Mouse (Mus musculus) kidney, embryonic 15.5 days (tissue): ENCODE data around the gene Celf5. TPM values are rescaled to one million over a fixed set of nuclear protein-coding genes. Genes with fewer than 3 reads are reported as not detected.

Source experiments
- ATAC-seq: fragments of 200-750 bp; cut with Nextera tagmentation; replicated peaks from 2 replicates; pipeline ENCODE4 v1.8.0; 2017; ENCODE audit warnings: moderate TSS enrichment; ENCODE audit not compliant: low FRiP score
- H3K27ac ChIP-seq: fragments of 300-500 bp; sonication (generic); 2 replicates; pipeline ENCODE4 v1.5.1; 2015; ENCODE audit warnings: mild to moderate bottlenecking, inconsistent platforms
- H3K27me3 ChIP-seq: fragments of 300-500 bp; sonication (generic); 2 replicates; pipeline ENCODE4 v1.6.1; 2015; ENCODE audit warnings: inconsistent platforms
- H3K36me3 ChIP-seq: fragments of 300-500 bp; sonication (generic); 2 replicates; pipeline ENCODE4 v1.6.1; 2015; ENCODE audit warnings: inconsistent platforms
- H3K4me1 ChIP-seq: fragments of 300-500 bp; sonication (generic); 2 replicates; pipeline ENCODE4 v1.6.1; 2015; ENCODE audit warnings: inconsistent platforms
- H3K4me2 ChIP-seq: fragments of 300-500 bp; sonication (generic); 2 replicates; pipeline ENCODE4 v1.6.1; 2015; ENCODE audit warnings: moderate library complexity, mild to moderate bottlenecking, inconsistent platforms
- H3K4me3 ChIP-seq: fragments of 300-500 bp; sonication (generic); replicated peaks from 2 replicates; pipeline ENCODE4 v1.5.1; 2015; ENCODE audit warnings: mild to moderate bottlenecking, inconsistent platforms
- H3K9ac ChIP-seq: fragments of 300-500 bp; sonication (generic); 2 replicates; pipeline ENCODE4 v1.6.1; 2015; ENCODE audit warnings: mild to moderate bottlenecking, inconsistent platforms
- H3K9me3 ChIP-seq: fragments of 300-500 bp; sonication (generic); replicated peaks from 2 replicates; pipeline ENCODE4 v1.6.1; 2016; ENCODE audit warnings: inconsistent platforms
- WGBS: fragments of 180-500 bp; shearing (Covaris S2); methylation state at CpG from one replicate; pipeline ENCODE4 v1.1.7; 2015; ENCODE audit warnings: mixed read lengths; 5-methylcytosine and 5-hydroxymethylcytosine counted together
- polyA plus RNA-seq: library from polyadenylated mRNA; unstranded; fragments of >200 nt; fragmentation: Nextera tagmentation; extraction: Ambion mirVana; gene quantifications from 2 replicates; pipeline ENCODE4 v1.2.1, GENCODE M21; 2015

The Celf5 gene
- polyA plus RNA-seq: 0.50 and 0.82 TPM in 2 replicates

DNA sequence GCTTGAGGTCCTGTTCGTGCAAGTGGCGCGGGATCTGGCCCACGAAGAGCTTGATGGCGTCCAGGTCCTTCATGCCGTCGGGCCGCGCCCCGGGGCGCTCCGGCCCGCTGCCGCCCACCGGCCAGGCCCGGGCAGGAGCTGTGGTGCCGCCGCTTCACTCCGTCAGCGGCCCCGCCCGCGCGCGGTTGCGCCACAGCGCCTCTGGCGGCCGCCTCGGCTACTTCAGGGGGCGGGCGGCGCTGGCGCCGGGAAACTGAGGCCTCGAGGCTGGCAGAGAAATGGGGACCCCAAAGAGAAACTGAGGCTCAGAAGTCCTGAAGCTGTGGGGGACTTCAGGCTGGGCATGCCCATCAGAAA is at the start of gene Celf5:
Celf5 (minus strand) TSS at position 177 of the 357 bp plus-strand sequence.
- Histone ChIP-seq H3K4me1 (peaks cover 11% of the 10 kb centered on the region; the same call in 1 of the 2 replicates), H3K27ac (no peak within 1 kb of the TSS), H3K9ac (peak within 1 kb of the TSS; percentile 38; the same call in 1 of the 2 replicates), H3K4me2 (peak within 1 kb of the TSS; percentile 88), H3K9me3 (no peaks in the 10 kb centered on the region), H3K36me3 (peaks cover 14% of the 10 kb centered on the region), H3K27me3 (peaks cover 40% of the 10 kb centered on the region), H3K4me3 (peak within 1 kb of the TSS; percentile 49)
- WGBS: 0% methylated on average over 36 of the region's 36 CpGs
- 0 out of 2 replicates have a peak, but pooled peaks have one; percentile 34 for ATAC-seq

DNA sequence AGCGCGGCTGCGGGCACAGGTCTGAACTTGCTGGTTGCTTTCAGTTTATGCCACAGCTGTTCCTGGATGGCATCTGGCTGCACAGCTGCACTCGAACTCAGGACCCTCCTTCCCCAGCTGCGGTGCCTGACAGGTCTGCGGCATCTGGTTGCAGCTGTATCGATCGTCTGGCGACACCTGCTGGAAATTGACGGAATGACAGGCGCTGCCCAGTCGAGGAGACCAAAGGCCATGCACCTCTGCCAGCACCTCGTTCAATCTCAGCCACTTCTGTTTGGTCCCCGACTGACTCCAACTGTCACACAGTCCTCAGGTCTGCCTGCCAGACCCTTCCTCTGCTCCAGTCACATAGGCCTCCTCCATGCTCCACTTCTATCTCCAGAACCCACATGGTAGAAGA is 44.3 kb upstream of the Celf5 start:
- Histone ChIP-seq H3K36me3 (peaks cover 32% of the 10 kb centered on the region), H3K9me3 (no peaks in the 10 kb centered on the region), H3K9ac (no peak overlapping the region), H3K4me2 (no peak overlapping the region), H3K4me1 (peaks cover 12% of the 10 kb centered on the region; the same call in 1 of the 2 replicates), H3K27me3 (0 out of 2 replicates have a peak, but pooled peaks cover 6% of the 10 kb centered on the region), H3K27ac (no peak overlapping the region), H3K4me3 (no peak overlapping the region)
- 14% methylated on average over 14 of the region's 14 CpGs for WGBS
- ATAC-seq: no peak

DNA sequence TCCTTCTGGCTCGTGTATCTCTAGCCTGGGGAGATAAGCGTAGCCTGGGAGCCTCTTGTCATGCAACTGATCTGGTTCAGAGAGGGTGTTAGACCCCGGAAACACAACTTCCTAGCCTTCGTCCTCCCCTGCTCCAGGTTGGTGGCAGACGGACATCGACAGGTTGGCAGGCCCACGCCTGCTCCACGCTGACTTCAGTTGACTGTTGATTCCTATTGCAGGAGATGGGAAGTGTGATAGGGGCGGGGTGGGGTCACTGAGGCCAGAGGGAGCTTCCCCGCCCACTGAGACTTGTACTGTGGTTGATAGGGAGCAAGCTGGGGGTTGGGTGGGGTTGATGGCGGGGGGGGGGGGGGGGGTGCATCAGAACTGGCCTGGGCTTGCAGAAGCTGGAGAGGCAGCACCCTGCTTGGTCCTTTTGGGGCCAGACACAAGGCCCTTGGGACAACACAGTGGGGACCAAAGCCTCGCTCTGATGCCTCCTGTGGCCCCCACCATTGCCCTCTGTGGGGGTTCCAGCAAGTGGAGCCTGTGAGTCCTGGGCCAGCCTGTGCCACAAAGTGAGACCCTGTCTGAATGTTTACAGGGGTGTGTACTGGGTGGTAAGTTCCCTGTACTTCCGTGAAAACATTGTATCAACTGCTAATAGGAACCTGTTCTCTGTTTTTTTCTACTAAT is 42.6 kb upstream of the Celf5 start:
- Histone ChIP-seq H3K27ac (no peak overlapping the region), H3K4me2 (no peak overlapping the region), H3K27me3 (0 out of 2 replicates have a peak, but pooled peaks cover 6% of the 10 kb centered on the region), H3K4me1 (peaks cover 12% of the 10 kb centered on the region; the same call in 1 of the 2 replicates), H3K9me3 (no peaks in the 10 kb centered on the region), H3K9ac (no peak overlapping the region), H3K36me3 (peaks cover 16% of the 10 kb centered on the region), H3K4me3 (no peak overlapping the region)
- WGBS: 57% methylated on average over 13 of the region's 13 CpGs
- ATAC-seq: no peak

DNA sequence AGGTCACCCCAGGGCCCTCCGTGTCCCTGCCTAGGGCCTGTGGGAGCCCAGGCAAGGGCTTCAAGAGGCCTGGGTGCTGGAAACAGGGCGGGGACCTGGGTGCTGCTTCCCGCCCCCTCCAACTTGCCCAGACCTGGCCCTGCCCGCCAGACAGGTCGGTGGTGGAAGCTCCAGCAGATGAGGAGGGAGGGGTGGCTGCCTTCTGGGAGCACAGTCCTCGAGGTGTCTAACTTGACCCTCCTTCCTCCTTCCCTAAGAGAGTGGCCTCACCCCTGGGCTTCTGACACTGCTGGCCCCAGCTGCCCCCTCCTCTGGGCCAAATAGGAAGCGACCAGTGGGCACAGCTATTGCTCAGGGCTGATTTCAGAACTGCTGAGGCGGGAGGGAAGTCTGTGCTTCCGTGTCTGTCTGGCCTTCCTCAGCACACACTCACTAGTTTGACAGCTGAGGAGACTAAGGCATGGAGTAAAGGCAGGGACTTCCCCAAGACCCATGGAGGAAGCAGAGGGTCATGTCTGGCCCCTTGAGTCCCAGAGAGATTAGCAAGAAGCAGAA is 41.6 kb upstream of the Celf5 start, which contains the start of gene Gna15:
Gna15 (minus strand) TSS at position 175 of the 555 bp plus-strand sequence.
- ATAC-seq: no peak
- WGBS: 21% methylated on average over 9 of the region's 9 CpGs
- Histone ChIP-seq H3K27me3 (0 out of 2 replicates have a peak, but pooled peaks cover 6% of the 10 kb centered on the region), H3K9ac (no peak within 1 kb of the TSS; the same call in 1 of the 2 replicates), H3K4me3 (no peak within 1 kb of the TSS), H3K27ac (no peak within 1 kb of the TSS), H3K4me2 (0 out of 2 replicates have a peak within 1 kb of the TSS, but pooled peaks have one; percentile 4), H3K36me3 (peaks cover 5% of the 10 kb centered on the region), H3K9me3 (no peaks in the 10 kb centered on the region), H3K4me1 (peaks cover 12% of the 10 kb centered on the region; the same call in 1 of the 2 replicates)

DNA sequence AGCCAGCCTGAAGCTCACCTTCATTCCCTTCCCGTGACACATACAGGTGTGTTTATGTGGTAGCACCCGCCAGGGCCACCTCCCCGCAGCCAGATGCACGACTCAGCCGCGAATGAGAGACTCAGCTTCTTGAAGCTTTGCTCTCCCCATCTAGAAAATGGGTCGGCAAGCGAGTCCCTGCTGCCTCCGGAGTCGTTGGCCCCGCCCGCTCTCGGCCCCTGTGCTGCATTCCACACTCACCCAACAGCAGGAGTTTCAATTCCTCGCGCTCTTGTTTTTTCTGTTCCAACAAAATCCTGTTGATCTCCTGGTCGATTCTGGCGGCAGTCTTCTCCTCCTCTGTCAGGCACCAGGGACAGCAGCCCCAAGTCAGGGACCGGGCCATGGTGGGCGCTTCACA is 41.1 kb upstream of the Celf5 start:
- Histone ChIP-seq H3K27me3 (0 out of 2 replicates have a peak, but pooled peaks cover 6% of the 10 kb centered on the region), H3K4me2 (0 out of 2 replicates have a peak overlapping the region, but pooled peaks have one; percentile 4), H3K9me3 (no peaks in the 10 kb centered on the region), H3K4me1 (peaks cover 14% of the 10 kb centered on the region; the same call in 1 of the 2 replicates), H3K4me3 (no peak overlapping the region), H3K9ac (no peak overlapping the region; the same call in 1 of the 2 replicates), H3K27ac (no peak overlapping the region), H3K36me3 (no peaks in the 10 kb centered on the region)
- 17% methylated on average over 19 of the region's 19 CpGs for WGBS
- ATAC-seq: no peak

- Histone ChIP-seq H3K4me1 (peaks cover 16% of the 10 kb centered on the region; the same call in 1 of the 2 replicates), H3K9ac (no peak overlapping the region), H3K4me2 (no peak overlapping the region), H3K4me3 (no peak overlapping the region), H3K36me3 (no peaks in the 10 kb centered on the region), H3K27me3 (0 out of 2 replicates have a peak, but pooled peaks cover 6% of the 10 kb centered on the region), H3K27ac (no peak overlapping the region), H3K9me3 (no peaks in the 10 kb centered on the region)
- WGBS: 74% methylated on average over 6 of the region's 6 CpGs
- no peak for ATAC-seq
Measured at GRCm38 (mm10) chr10:81523142-81523541, 40.6 kb upstream of the Celf5 start.

DNA sequence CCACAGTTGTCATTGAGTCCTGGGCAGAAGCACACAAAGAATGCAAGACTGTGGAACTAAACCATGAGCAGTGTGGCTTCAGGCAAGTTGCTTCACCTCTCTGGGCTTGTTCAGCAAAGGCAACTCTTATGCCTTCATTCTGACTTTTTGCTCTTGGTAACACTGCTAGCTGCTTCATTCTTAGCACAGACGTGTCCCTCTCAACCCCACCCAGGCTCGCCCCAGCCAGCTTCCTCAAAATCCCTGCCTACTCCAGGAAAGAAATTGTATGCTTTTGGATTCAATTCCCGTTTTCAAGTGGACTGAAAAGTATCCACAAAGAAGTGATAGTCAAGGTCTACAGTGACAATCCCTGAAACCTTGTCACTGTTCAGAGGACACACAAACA is 37.5 kb upstream of the Celf5 start:
- H3K4me1 ChIP-seq: peaks cover 15% of the 10 kb centered on the region; the same call in 1 of the 2 replicates
- 69% methylated on average over 3 of the region's 3 CpGs for WGBS

GRCm38 (mm10) chr10:81519227-81519977 is 36.9 kb upstream of the Celf5 start:
- no peaks in the 10 kb centered on the region for H3K36me3 ChIP-seq
- H3K4me3 ChIP-seq: no peak overlapping the region
- H3K9me3 ChIP-seq: no peaks in the 10 kb centered on the region
- H3K9ac ChIP-seq: no peak overlapping the region
- peaks cover 13% of the 10 kb centered on the region; the same call in 1 of the 2 replicates for H3K4me1 ChIP-seq
- H3K4me2 ChIP-seq: no peak overlapping the region
- ATAC-seq: no peak
- 77% methylated on average over 6 of the region's 6 CpGs for WGBS
- H3K27ac ChIP-seq: no peak overlapping the region
- 0 out of 2 replicates have a peak, but pooled peaks cover 6% of the 10 kb centered on the region for H3K27me3 ChIP-seq

More for the DNA sequence above, 37.5 kb upstream of the Celf5 start:
- Histone ChIP-seq H3K27me3 (0 out of 2 replicates have a peak, but pooled peaks cover 8% of the 10 kb centered on the region), H3K36me3 (no peaks in the 10 kb centered on the region), H3K4me3 (no peak overlapping the region), H3K9ac (no peak overlapping the region), H3K27ac (no peak overlapping the region), H3K9me3 (no peaks in the 10 kb centered on the region), H3K4me2 (no peak overlapping the region)
- ATAC-seq: no peak

DNA sequence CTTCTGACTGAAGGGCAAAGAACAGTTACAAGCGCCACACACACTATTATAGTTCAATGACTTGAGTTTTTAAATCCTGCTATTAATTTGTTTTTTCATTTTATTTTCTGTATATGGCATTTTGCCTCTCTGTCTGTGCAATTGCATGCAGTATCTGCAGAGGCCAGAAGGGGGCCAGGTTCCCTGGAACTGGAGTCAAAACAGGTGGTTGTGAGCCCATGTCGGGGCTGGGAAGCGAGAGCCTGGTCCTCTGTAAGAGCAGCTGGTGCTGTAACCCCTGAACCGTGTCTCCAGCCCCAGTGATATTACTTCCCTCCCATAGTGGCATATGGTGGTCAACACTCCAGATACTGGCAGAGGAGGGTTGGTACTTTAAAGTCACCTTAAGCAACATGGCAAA is 36.0 kb upstream of the Celf5 start:
- no peak overlapping the region for H3K4me3 ChIP-seq
- peaks cover 6% of the 10 kb centered on the region; the same call in 1 of the 2 replicates for H3K4me1 ChIP-seq
- 0 out of 2 replicates have a peak, but pooled peaks cover 6% of the 10 kb centered on the region for H3K27me3 ChIP-seq
- ATAC-seq: peak; percentile 64
- no peak overlapping the region for H3K27ac ChIP-seq
- H3K36me3 ChIP-seq: no peaks in the 10 kb centered on the region
- H3K9ac ChIP-seq: no peak overlapping the region
- no peaks in the 10 kb centered on the region for H3K9me3 ChIP-seq
- no peak overlapping the region for H3K4me2 ChIP-seq
- WGBS: 14% methylated on average over 4 of the region's 4 CpGs

DNA sequence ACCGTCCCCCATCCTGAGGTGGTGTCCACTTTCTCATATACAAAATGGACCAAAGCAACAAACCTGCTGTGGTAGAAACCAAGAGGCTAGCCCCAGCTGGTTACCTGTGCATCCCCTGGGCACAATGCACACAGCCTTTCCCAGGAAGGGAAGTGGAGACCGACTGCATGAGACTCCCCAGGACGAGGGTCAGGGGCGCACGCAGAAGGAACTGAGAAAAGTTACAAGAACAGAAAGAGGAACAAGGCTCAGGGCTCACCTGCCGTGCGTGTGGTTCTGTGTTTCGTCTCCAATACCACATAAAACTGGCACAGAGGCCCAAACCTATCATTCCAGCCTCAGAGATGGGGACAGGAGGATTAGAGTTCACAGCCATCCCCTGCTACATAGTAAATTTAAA is 34.7 kb upstream of the Celf5 start:
- H3K27ac ChIP-seq: no peak overlapping the region
- ATAC-seq: no peak
- H3K9me3 ChIP-seq: no peaks in the 10 kb centered on the region
- peaks cover 10% of the 10 kb centered on the region; the same call in 1 of the 2 replicates for H3K27me3 ChIP-seq
- 72% methylated on average over 8 of the region's 8 CpGs for WGBS
- no peak overlapping the region for H3K9ac ChIP-seq
- no peak overlapping the region for H3K4me3 ChIP-seq
- H3K36me3 ChIP-seq: no peaks in the 10 kb centered on the region
- H3K4me2 ChIP-seq: no peak overlapping the region
- H3K4me1 ChIP-seq: peaks cover 4% of the 10 kb centered on the region

- no peak overlapping the region for H3K27ac ChIP-seq
- peaks cover 8% of the 10 kb centered on the region for H3K4me1 ChIP-seq
- ATAC-seq: no peak
- WGBS: 86% methylated on average over 5 of the region's 5 CpGs
- no peaks in the 10 kb centered on the region for H3K9me3 ChIP-seq
- no peaks in the 10 kb centered on the region for H3K36me3 ChIP-seq
- H3K9ac ChIP-seq: no peak overlapping the region
- no peak overlapping the region for H3K4me2 ChIP-seq
- no peak overlapping the region for H3K4me3 ChIP-seq
- peaks cover 19% of the 10 kb centered on the region for H3K27me3 ChIP-seq
Measured at GRCm38 (mm10) chr10:81513798-81514197, 31.3 kb upstream of the Celf5 start.
